Mouse (Mus musculus) liver, adult 2 months (tissue): ENCODE measurements around the gene Clba1.

ENCODE experiments used
- CTCF ChIP-seq: fragments of 200-500 bp; IDR thresholded peaks from 2 replicates; pipeline ENCODE4 v1.5.1; 2011; ENCODE audit warnings: low read depth, low read length, control low read depth
- POLR2A ChIP-seq: fragments of 200-500 bp; IDR thresholded peaks from 2 replicates; pipeline ENCODE4 v1.6.1; 2011; ENCODE audit warnings: low read length, control low read depth; ENCODE audit not compliant: insufficient read depth; ENCODE audit errors: extremely low read depth

- TF ChIP-seq CTCF: no peak
- TF ChIP-seq POLR2A: no peak
Measured at GRCm38 (mm10) chr12:112807796-112808195, 941 bp upstream of the Clba1 start.
